Mouse (Mus musculus): ENCODE measurements around the gene Aspscr1. TPM values are rescaled to one million over a fixed set of nuclear protein-coding genes. Genes with fewer than 3 reads are reported as not detected.
A peak's percentile ranks its signal among the peaks of the same experiment; 100 is the strongest.
"Not testable (repeated sequence)": the region's sequence is repeated elsewhere in the genome, so short reads cannot be mapped to it uniquely, and the experiment has no call there.

The Aspscr1 gene
- total RNA-seq, 2 experiments from 2014 or later, result 33.0 to 33.9 TPM

DNA sequence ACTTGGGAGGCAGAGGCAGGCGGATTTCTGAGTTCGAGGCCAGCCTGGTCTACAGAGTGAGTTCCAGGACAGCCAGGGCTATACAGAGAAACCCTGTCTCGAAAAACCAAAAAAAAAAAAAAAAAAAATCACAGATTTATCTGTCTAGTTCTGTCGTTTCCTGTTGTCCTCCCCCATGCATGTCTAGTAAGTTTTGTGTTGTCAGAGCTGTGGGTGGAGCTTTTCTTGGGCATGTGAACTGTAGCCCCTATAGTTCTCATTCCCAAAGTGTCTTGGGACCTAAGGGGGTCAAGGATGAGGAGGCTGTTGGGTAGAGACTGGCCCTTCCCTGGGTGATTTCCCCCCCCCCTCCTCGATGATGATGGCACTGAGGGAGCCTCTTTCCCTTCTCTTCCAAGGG lies 3.1 kb downstream of the Aspscr1 start:
- intact Hi-C loops (cut with DNase I); DNase-seq (ENCODE audit: low spot score): not testable (repeated sequence)

GRCm38 (mm10) chr11:120676951-120677350 lies 4.2 kb downstream of the Aspscr1 start:
- DNase-seq (ENCODE audit: low spot score), result no peak
- intact Hi-C loops (cut with DNase I), result no loop called here

GRCm38 (mm10) chr11:120679909-120680308 lies 7.1 kb downstream of the Aspscr1 start:
- intact Hi-C loops (cut with DNase I), result no loop called here
- DNase-seq (ENCODE audit: low spot score), result no peak

GRCm38 (mm10) chr11:120682683-120683082 lies 9.9 kb downstream of the Aspscr1 start:
- DNase-seq (ENCODE audit: low spot score), result no peak
- intact Hi-C loops (cut with DNase I), result no loop called here

GRCm38 (mm10) chr11:120683536-120683935 lies 10.8 kb downstream of the Aspscr1 start:
- intact Hi-C loops (cut with DNase I), result no loop called here
- DNase-seq (ENCODE audit: low spot score), result no peak

DNA sequence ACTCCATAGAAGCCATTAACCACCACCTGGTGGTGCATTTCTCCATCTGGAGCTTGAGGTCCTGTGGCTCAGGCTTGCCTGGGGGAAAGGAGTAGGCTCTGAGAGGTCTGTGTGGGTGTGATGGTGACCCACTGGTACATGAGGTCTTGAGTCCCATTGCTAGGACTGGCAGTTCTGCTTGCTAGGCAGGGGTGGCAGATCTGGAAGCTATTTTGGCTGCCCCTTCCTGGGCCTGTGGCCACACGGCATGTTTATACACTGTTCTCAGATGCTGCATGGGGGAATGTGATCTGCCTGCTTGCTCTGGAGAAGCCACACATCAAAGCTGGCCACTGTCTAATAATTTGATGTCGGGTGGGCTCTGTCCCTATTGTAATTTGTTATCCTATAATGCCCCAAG lies 11.3 kb downstream of the Aspscr1 start:
- intact Hi-C loops (cut with DNase I), result no loop called here
- no peak for DNase-seq (ENCODE audit: low spot score)

- intact Hi-C loops (cut with DNase I), result no loop called here
- no peak for DNase-seq (ENCODE audit: low spot score)
Measured at GRCm38 (mm10) chr11:120684660-120685059, 11.9 kb downstream of the Aspscr1 start.

DNA sequence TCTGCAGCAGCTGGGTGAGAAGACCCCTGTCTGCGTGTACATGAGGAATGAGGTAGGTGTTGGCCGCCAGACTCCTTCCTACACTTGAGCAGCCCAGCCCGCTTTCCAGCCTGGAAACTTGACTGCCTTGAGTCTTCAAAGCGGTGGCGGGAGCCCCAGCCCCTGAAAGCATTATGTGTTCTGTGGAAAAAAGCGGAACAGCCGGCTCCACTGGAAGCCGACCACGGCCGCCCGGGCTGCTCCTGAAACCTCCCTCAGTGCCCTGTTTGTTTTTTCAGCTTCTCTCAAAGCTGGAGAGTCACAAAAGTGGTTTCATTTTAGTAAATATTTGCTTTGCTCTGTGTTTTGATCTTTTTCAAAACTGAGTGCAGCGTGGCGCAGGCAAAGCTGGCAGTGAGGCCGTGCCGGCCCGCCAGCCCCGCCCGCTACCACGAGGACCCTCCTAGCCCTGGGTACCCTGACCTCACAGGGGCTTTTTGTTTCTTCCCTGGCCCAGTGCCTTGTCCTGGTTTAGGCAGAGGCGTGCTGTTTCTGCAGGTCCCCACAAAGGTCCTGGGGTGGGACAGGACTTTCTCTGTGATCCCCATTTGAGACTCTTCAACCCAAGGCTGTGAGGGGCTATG lies 14.0 kb downstream of the Aspscr1 start:
- no peak for DNase-seq (ENCODE audit: low spot score)
- intact Hi-C loops (cut with DNase I), result no loop called here

GRCm38 (mm10) chr11:120689365-120689764 lies 16.6 kb downstream of the Aspscr1 start:
- no peak for DNase-seq (ENCODE audit: low spot score)
- intact Hi-C loops (cut with DNase I), result no loop called here

- DNase-seq (ENCODE audit: low spot score), result no peak
- intact Hi-C loops (cut with DNase I), result no loop called here
Measured at GRCm38 (mm10) chr11:120692471-120693011, 19.8 kb downstream of the Aspscr1 start.

DNA sequence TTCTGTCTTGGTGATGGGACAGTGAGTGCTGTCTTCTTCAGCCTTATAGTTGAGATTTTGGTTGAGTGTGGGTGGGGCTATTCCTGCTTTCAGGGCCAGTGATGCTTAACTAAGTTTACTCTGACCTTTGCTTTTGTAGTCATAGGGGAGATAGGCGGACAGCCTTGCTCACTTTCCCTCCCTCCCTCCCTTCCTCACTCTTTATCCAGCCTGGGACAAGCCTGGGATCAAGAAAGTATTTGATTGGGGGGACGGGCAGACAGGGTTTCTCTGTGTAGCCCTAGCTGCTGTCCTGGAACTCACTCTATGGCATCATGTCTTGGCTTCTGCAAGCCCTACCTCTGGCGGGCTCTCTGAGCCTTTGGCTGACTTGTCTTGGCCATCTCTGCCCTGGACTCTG lies 20.7 kb downstream of the Aspscr1 start:
- DNase-seq (ENCODE audit: low spot score), result no peak
- intact Hi-C loops (cut with DNase I), result no loop called here

- intact Hi-C loops (cut with DNase I), result no loop called here
- DNase-seq (ENCODE audit: low spot score), result no peak
Measured at GRCm38 (mm10) chr11:120695184-120695583, 22.4 kb downstream of the Aspscr1 start.

DNA sequence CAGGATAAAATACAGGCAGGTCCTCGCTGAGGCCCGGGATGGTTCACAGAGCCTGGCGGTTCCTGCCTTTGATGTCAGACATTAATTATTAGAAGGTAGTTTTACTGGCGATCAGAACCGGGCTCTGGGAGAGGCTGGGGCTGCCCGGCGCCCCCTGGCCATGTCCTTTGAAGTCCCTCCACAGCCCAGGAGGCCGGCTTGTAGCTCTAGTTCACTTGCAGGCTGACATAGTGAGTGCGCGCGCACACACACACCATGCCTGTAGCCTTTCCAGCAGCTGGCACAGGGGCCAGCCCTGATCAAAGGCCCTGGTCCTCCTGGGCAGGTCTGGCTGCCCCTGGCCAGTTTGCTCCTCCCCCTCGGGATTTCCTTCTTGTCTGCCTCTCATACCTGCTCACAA lies 22.9 kb downstream of the Aspscr1 start:
- intact Hi-C loops (cut with DNase I), result no loop called here

DNA sequence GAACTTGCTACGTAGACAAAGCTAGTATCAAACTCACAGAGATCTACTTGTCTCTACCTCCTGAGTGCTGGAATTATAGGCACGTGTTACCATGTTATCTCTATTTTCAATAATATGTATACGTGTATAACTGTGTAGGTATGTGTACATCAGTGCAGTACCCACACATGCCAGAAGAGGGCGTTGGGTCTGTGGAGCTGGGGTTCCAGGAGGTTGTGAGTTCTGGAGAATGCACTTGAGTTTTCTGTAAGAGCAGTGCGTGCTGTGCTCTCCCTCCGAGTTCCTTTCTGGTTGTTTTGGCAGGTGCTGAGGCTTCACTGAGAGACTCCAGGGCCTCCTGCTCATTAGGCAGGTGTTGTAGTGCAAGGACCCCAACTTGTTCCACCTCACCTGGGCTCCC lies 23.8 kb downstream of the Aspscr1 start:
- no peak for DNase-seq (ENCODE audit: low spot score)
- intact Hi-C loops (cut with DNase I), result no loop called here

More for the DNA sequence above, 22.9 kb downstream of the Aspscr1 start:
- no peak for DNase-seq (ENCODE audit: low spot score)

DNA sequence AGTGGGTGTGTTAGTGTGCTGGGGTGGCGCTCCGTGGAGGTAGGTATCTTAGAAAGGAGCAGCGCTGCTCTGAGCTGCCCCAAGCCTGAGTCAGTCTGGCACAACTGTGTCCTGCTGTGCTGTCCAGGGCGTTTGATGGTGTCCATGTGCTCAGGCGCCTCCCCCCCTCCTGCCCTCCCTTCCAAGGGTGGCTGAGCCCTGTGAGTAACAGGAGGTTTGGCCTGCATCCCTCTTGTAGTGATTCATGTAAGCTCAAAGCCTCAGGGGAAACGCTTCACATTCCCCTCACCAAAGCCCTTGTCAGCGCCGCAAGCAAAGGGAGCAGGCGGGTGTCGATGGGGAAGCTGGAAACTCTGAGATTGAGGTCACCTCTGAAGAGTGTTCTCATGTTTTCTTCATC lies 25.0 kb downstream of the Aspscr1 start:
- intact Hi-C loops (cut with DNase I), result no loop called here
- DNase-seq (ENCODE audit: low spot score), result peak; percentile 59

- intact Hi-C loops (cut with DNase I), result no loop called here
- DNase-seq (ENCODE audit: low spot score), result no peak
Measured at GRCm38 (mm10) chr11:120703696-120704454, 31.1 kb downstream of the Aspscr1 start.

GRCm38 (mm10) chr11:120704486-120705325 lies 31.9 kb downstream of the Aspscr1 start:
- intact Hi-C loops (cut with DNase I), result no loop called here
- no peak for DNase-seq (ENCODE audit: low spot score)

DNA sequence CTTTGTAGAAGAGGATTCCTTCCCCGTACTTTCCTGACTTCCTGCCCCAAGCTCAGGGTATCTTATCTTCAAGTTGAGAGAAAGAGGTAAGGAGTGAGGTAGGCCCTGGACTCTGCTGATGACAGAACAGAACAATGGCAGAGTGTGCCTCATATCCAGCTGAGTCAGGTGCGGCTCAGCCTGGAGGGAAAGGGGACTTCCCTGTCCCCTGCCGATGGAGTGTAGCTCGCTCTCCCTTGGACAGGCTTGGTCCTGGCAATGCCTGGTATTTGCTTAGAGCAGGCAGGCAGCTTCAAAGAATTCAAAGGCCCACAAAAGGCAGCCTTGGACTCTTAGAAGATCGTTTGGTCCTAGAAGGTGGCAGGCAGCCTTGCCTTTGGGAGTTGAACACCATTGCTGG lies 33.3 kb downstream of the Aspscr1 start:
- no peak for DNase-seq (ENCODE audit: low spot score)
- intact Hi-C loops (cut with DNase I), result no loop called here

GRCm38 (mm10) chr11:120707225-120707624 lies 34.5 kb downstream of the Aspscr1 start:
- intact Hi-C loops (cut with DNase I), result no loop called here
- no peak for DNase-seq (ENCODE audit: low spot score)

DNA sequence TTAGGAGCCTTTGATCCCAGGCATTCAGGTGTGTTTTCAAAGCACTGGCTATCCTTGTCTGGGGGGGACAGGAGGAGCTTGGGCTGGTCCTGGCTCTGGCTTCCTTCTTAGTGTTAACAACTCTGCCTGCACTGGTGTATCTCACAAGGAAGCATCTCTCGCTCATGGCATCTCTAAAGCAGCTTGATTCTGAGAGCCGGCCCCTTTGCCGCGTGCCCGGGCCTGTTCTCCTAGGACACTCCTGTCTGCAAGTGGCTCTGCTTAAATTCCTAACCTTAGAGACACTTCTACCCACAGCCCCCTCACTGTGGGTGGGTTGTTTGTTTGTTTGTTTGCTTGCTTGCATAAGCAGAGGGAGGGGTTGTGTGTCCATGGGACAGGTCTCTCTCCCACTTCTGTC lies 35.2 kb downstream of the Aspscr1 start:
- intact Hi-C loops (cut with DNase I), result no loop called here

DNA sequence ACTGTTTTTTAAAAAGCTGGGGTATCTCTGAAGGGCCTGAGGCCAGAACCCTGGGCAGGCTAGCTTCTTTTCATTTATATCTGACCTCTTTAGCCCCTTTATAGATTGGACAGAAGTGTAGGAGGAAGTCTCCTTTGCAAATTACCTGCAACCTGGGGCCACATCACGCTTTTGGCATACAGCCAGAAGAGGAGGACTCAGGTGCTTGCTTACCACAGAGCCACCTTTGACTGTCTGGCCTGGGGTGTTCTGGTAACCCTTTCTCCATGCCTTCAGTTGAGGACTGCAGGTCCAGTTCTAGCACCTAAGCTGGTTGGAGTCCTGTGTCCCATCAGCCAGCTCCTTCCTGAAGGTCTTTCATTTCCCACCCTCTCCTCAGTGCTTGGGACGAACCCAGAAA lies 36.8 kb downstream of the Aspscr1 start:
- intact Hi-C loops (cut with DNase I), result no loop called here
- no peak for DNase-seq (ENCODE audit: low spot score)

More for the DNA sequence above, 35.2 kb downstream of the Aspscr1 start:
- no peak for DNase-seq (ENCODE audit: low spot score)

Data from heart, postnatal 25 days (tissue).